Mouse (Mus musculus) kidney, embryonic 16.5 days (tissue): ENCODE results near the gene Gm28372. TPM values are rescaled to one million over a fixed set of nuclear protein-coding genes. Genes with fewer than 3 reads are reported as not detected.

Experiments
- ATAC-seq: fragments of 200-750 bp; cut with Nextera tagmentation; 2 replicates; pipeline ENCODE4 v1.8.0; 2017; ENCODE audit warnings: moderate TSS enrichment; ENCODE audit not compliant: low FRiP score, low TSS enrichment
- H3K27ac ChIP-seq: fragments of 300-500 bp; sonication (generic); 2 replicates; pipeline ENCODE4 v1.5.1; 2014; ENCODE audit warnings: low read length
- H3K27me3 ChIP-seq: fragments of 300-500 bp; sonication (generic); 2 replicates; pipeline ENCODE4 v1.6.1; 2014; ENCODE audit warnings: low read length, control low read depth, mixed read lengths; ENCODE audit not compliant: insufficient read depth
- H3K36me3 ChIP-seq: fragments of 300-500 bp; sonication (generic); 2 replicates; pipeline ENCODE4 v1.6.1; 2014; ENCODE audit warnings: low read length, control low read depth, mixed read lengths; ENCODE audit not compliant: insufficient read depth
- H3K4me1 ChIP-seq: fragments of 300-500 bp; sonication (generic); 2 replicates; pipeline ENCODE4 v1.6.1; 2014; ENCODE audit warnings: low read length, control low read depth, mixed read lengths; ENCODE audit not compliant: insufficient read depth
- H3K4me2 ChIP-seq: fragments of 300-500 bp; sonication (generic); replicated peaks from 2 replicates; pipeline ENCODE4 v1.6.1; 2014; ENCODE audit warnings: low read depth, low read length
- H3K4me3 ChIP-seq: fragments of 300-500 bp; sonication (generic); 2 replicates; pipeline ENCODE4 v1.5.1; 2014; ENCODE audit warnings: mild to moderate bottlenecking, low read length
- H3K9ac ChIP-seq: fragments of 300-500 bp; sonication (generic); replicated peaks from 2 replicates; pipeline ENCODE4 v1.6.1; 2014; ENCODE audit warnings: low read length
- H3K9me3 ChIP-seq: fragments of 300-500 bp; sonication (generic); 2 replicates; pipeline ENCODE4 v1.6.1; 2016; ENCODE audit warnings: low read length, control low read depth
- WGBS: fragments of 180-500 bp; shearing (Covaris S2); extraction: QIAGEN DNeasy Blood & Tissue Kit; methylation state at CpG from one replicate; pipeline ENCODE4 v1.1.7; 2014; 5-methylcytosine and 5-hydroxymethylcytosine counted together
- polyA plus RNA-seq: library from polyadenylated mRNA; unstranded; fragments of >200 nt; fragmentation: Nextera tagmentation; extraction: Ambion mirVana; gene quantifications from 2 replicates; pipeline ENCODE4 v1.2.1, GENCODE M21; 2015

Gene Gm28372
- polyA plus RNA-seq, 1 experiment from 2014 or later, result not detected

DNA sequence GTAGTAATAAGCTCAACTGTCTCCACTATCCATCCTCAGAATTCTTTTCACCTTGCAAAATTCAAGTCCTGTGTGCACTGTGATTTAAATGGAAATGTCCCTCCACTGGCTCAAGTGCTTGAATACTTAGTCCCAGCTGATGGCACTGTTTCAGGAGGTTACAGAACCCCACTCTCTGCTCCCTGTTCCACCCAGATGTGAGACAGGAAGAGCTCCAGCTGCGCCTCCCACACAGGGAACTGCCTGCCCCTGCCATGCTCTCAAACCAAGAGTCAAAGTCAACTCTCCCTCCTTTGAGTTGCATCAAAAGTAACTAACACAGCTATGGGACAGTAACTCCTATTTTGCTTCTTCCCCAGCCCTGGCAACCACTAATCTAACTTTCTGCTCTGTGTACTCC lies 18.8 kb upstream of the Gm28372 start:
- no peak overlapping the region for H3K27ac ChIP-seq
- ATAC-seq, result no peak
- peaks cover 6% of the 10 kb centered on the region; the same call in 1 of the 2 replicates for H3K36me3 ChIP-seq
- no peak overlapping the region for H3K4me2 ChIP-seq
- 52% methylated on average over 1 of the region's 1 CpGs for WGBS
- no peaks in the 10 kb centered on the region for H3K9me3 ChIP-seq
- H3K9ac ChIP-seq, result no peak overlapping the region
- no peaks in the 10 kb centered on the region for H3K4me1 ChIP-seq
- H3K27me3 ChIP-seq, result 0 out of 2 replicates have a peak, but pooled peaks cover 4% of the 10 kb centered on the region
- no peak overlapping the region for H3K4me3 ChIP-seq

DNA sequence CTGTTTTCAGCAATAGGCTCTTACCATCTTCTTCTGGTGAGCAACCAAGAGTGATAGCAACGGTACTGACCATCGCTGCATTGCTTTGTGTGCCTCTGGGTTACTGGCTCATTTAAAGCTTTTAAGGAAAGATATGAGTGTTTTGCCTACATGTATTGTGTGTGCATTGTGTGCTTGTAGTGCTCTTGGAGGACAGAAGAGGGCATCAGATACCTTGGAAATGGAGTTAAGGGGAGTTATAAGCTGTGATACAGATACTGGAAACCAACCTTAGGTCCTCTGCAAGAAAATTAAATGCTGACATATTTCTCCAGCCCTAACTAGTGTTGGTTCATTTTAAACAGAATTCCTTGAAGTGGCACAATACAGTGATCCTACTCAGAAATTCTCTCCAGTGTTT lies 16.2 kb upstream of the Gm28372 start:
- Histone ChIP-seq H3K9ac (no peak overlapping the region), H3K4me1 (no peaks in the 10 kb centered on the region), H3K4me2 (no peak overlapping the region), H3K27ac (no peak overlapping the region), H3K9me3 (no peaks in the 10 kb centered on the region), H3K36me3 (peaks cover 11% of the 10 kb centered on the region), H3K27me3 (no peaks in the 10 kb centered on the region), H3K4me3 (no peak overlapping the region)
- ATAC-seq, result no peak
- 92% methylated on average over 2 of the region's 2 CpGs for WGBS

- peak overlapping the region; percentile 45 for H3K27ac ChIP-seq
- H3K4me1 ChIP-seq, result 0 out of 2 replicates have a peak, but pooled peaks cover under 1% of the 10 kb centered on the region
- no peaks in the 10 kb centered on the region for H3K9me3 ChIP-seq
- H3K4me2 ChIP-seq, result no peak overlapping the region
- 59% methylated on average over 11 of the region's 11 CpGs for WGBS
- H3K9ac ChIP-seq, result 0 out of 2 replicates have a peak overlapping the region, but pooled peaks have one; percentile 8
- no peak overlapping the region for H3K4me3 ChIP-seq
- 0 out of 2 replicates have a peak, but pooled peaks have one; percentile 43 for ATAC-seq
- H3K27me3 ChIP-seq, result no peaks in the 10 kb centered on the region
- H3K36me3 ChIP-seq, result peaks cover 25% of the 10 kb centered on the region
These were observed 13.9 kb upstream of the Gm28372 start for GRCm38 (mm10) chr2:130390993-130391625.

DNA sequence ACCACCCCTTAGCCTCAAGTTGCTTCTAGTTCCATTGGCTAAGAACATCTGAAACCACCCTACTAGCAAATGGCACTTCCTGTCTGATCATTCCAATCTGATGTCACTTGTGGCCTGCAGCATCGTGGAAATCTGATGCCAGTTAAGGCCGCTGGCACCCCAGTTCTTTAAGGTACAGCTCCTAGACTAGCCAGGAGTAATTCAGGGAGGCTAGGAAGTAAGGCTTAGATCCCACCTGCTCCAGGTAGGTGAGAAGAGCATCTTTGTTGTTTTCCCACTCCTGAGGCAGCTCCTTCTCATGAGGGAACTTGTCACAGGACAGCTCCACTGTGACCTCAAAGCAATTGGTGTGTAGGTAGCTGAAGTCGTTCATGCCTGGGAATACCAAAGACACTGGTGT lies 12.2 kb upstream of the Gm28372 start:
- Histone ChIP-seq H3K27ac (no peak overlapping the region), H3K4me2 (no peak overlapping the region), H3K27me3 (no peaks in the 10 kb centered on the region), H3K9me3 (no peaks in the 10 kb centered on the region), H3K4me3 (no peak overlapping the region), H3K4me1 (peaks cover 13% of the 10 kb centered on the region), H3K36me3 (peaks cover 25% of the 10 kb centered on the region), H3K9ac (no peak overlapping the region)
- ATAC-seq, result no peak
- 54% methylated on average over 3 of the region's 3 CpGs for WGBS

- WGBS, result 87% methylated on average over 11 of the region's 11 CpGs
- ATAC-seq, result no peak
- peaks cover 22% of the 10 kb centered on the region for H3K36me3 ChIP-seq
These were observed 9.3 kb upstream of the Gm28372 start for GRCm38 (mm10) chr2:130395696-130396095.

DNA sequence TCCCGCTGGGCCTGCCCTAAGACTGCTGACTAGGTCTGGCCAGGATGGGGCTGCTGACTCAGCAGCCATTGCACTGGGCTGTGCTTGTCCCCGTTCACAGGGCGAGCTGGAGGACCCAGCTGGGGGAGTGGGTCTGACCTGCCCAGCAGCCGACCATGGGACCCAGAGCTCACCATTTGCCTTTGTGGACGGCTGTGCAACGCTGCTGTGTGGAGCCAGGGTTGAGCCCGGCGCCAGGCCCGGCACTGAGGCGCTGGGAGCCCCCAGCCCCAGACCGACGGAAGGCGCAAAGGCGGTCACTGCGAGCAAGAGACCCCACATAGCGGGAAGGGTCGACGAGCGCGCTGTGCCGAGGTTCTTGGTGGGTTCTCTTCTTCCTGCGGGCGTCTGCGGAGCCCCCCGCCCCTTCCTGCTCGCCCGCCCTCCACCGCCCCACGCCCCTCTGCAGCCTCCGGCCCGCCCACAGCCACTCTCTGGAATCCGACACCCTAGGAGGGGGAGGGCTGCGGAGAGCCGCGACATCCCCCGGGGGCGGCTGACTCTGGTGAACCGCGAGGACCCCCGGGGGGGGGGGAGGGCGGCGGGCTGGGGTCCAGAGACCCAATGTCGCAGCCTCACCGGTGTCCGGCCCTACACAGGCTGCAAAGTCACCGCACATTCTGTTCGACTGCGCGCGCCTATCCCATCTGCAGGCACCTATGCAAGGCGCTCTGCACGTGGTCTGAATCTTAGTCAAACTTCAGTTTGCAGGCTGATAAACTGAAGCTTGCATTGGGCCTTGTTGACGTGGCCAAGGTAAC lies 7.7 kb upstream of the Gm28372 start, which contains the start of gene Cpxm1:
TSS of gene Cpxm1 (minus strand) at position 389 of the 800 bp plus-strand sequence.
- peak within 1 kb of the TSS; percentile 69 for H3K4me3 ChIP-seq
- H3K27ac ChIP-seq, result peak within 1 kb of the TSS; percentile 79
- peak; percentile 88 for ATAC-seq
- WGBS, result 1% methylated on average over 40 of the region's 53 CpGs
- H3K4me2 ChIP-seq, result peak within 1 kb of the TSS; percentile 91
- H3K9me3 ChIP-seq, result no peaks in the 10 kb centered on the region
- H3K4me1 ChIP-seq, result peaks cover 18% of the 10 kb centered on the region
- no peaks in the 10 kb centered on the region for H3K27me3 ChIP-seq
- H3K36me3 ChIP-seq, result peaks cover 19% of the 10 kb centered on the region
- H3K9ac ChIP-seq, result peak within 1 kb of the TSS; percentile 80

More at GRCm38 (mm10) chr2:130395696-130396095, 9.3 kb upstream of the Gm28372 start:
- Histone ChIP-seq H3K4me2 (no peak overlapping the region), H3K9ac (no peak overlapping the region), H3K27ac (no peak overlapping the region), H3K4me1 (peaks cover 18% of the 10 kb centered on the region), H3K4me3 (no peak overlapping the region), H3K9me3 (no peaks in the 10 kb centered on the region), H3K27me3 (no peaks in the 10 kb centered on the region)

- peak overlapping the region; percentile 91 for H3K4me2 ChIP-seq
- H3K4me1 ChIP-seq, result peaks cover 18% of the 10 kb centered on the region
- peaks cover 19% of the 10 kb centered on the region for H3K36me3 ChIP-seq
- H3K9ac ChIP-seq, result peak overlapping the region; percentile 80; the same call in 1 of the 2 replicates
- 0 out of 2 replicates have a peak overlapping the region, but pooled peaks have one; percentile 79 for H3K27ac ChIP-seq
- no peaks in the 10 kb centered on the region for H3K9me3 ChIP-seq
- no peak for ATAC-seq
- H3K4me3 ChIP-seq, result peak overlapping the region; percentile 69
- H3K27me3 ChIP-seq, result no peaks in the 10 kb centered on the region
- WGBS, result 13% methylated on average over 14 of the region's 14 CpGs
These were observed 6.9 kb upstream of the Gm28372 start for GRCm38 (mm10) chr2:130398091-130398490.

DNA sequence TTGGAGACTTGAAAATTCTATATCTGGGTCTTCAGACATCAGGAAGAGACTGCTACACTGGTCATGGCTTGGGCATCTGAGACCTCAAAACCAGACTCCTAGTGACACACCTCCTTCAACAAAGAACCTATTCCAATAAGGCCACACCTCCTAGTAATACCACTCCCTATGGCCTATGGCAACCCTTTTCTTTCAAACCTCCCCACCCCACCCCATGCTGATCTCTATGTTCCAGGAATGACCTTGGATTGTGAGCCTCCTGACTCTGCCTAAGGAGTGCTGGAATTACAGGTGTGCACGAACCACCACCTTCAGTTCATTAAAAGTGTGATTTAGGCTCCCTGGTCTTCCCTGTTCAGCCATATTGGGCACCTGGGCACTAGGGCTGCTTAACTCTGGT lies 5.0 kb upstream of the Gm28372 start:
- Histone ChIP-seq H3K27ac (no peak overlapping the region), H3K4me1 (peaks cover 18% of the 10 kb centered on the region), H3K4me3 (no peak overlapping the region), H3K36me3 (peaks cover 7% of the 10 kb centered on the region; the same call in 1 of the 2 replicates), H3K4me2 (no peak overlapping the region), H3K27me3 (no peaks in the 10 kb centered on the region), H3K9ac (no peak overlapping the region), H3K9me3 (no peaks in the 10 kb centered on the region)
- WGBS, result 88% methylated on average over 1 of the region's 1 CpGs
- no peak for ATAC-seq

- 81% methylated on average over 4 of the region's 4 CpGs for WGBS
- Histone ChIP-seq H3K9ac (no peak overlapping the region), H3K36me3 (no peaks in the 10 kb centered on the region), H3K4me3 (no peak overlapping the region), H3K4me1 (peaks cover 10% of the 10 kb centered on the region), H3K4me2 (no peak overlapping the region), H3K9me3 (no peaks in the 10 kb centered on the region), H3K27ac (no peak overlapping the region), H3K27me3 (no peaks in the 10 kb centered on the region)
- no peak for ATAC-seq
These were observed 3.1 kb upstream of the Gm28372 start for GRCm38 (mm10) chr2:130401891-130402290.
